Mouse (Mus musculus) G1E (cell line): Measurements from ENCODE around the gene Tns4.

Experiments
- CTCF ChIP-seq: IDR thresholded peaks from 2 replicates; pipeline ENCODE4 v1.5.1; 2012; ENCODE audit warnings: low read depth, low read length, inconsistent platforms, mixed read lengths
- GATA1 ChIP-seq: IDR thresholded peaks from 2 replicates; pipeline ENCODE4 v1.6.1; 2012; ENCODE audit warnings: borderline replicate concordance, low read length, inconsistent platforms, mixed read lengths
- GATA2 ChIP-seq: IDR thresholded peaks from 2 replicates; pipeline ENCODE4 v1.6.1; 2012; ENCODE audit warnings: low read depth, low read length, inconsistent platforms, borderline replicate concordance
- POLR2AphosphoS5 ChIP-seq: IDR thresholded peaks from 2 replicates; pipeline ENCODE4 v1.6.1; 2012; ENCODE audit warnings: low read depth, low read length, inconsistent platforms; ENCODE audit not compliant: insufficient replicate concordance

- TF ChIP-seq GATA1 (no peak), CTCF (no peak), POLR2AphosphoS5 (no peak), GATA2 (no peak)
These were observed 43.1 kb upstream of the Tns4 start for GRCm38 (mm10) chr11:99132091-99132730.
